Mouse (Mus musculus): ENCODE results near the gene Tmem256.

The Tmem256 gene

GRCm38 (mm10) chr11:69815155-69815554 lies 23.2 kb upstream of the Tmem256 start, which contains the start of gene Gm39566:
TSS of gene Gm39566 (minus strand) at chr11:69815298.
- no peak for DNase-seq (ENCODE audit: low read depth, low spot score)

- no peak for DNase-seq (ENCODE audit: low read depth, low spot score)
Measured at GRCm38 (mm10) chr11:69816520-69816919, 21.8 kb upstream of the Tmem256 start.

GRCm38 (mm10) chr11:69818365-69818764 lies 19.9 kb upstream of the Tmem256 start, which contains the start of gene Spem2:
TSS of gene Spem2 (minus strand) at chr11:69818465.
- DNase-seq (ENCODE audit: low read depth, low spot score), result no peak

GRCm38 (mm10) chr11:69818871-69819270 lies 19.4 kb upstream of the Tmem256 start:
- DNase-seq (ENCODE audit: low read depth, low spot score), result no peak

GRCm38 (mm10) chr11:69822080-69822479 lies 16.2 kb upstream of the Tmem256 start, which contains the start of gene Spem1:
TSS of gene Spem1 (minus strand) at chr11:69822180.
- DNase-seq (ENCODE audit: low read depth, low spot score), result no peak

GRCm38 (mm10) chr11:69823456-69823855 lies 14.9 kb upstream of the Tmem256 start:
- DNase-seq (ENCODE audit: low read depth, low spot score), result no peak

GRCm38 (mm10) chr11:69828832-69829231 lies 9.5 kb upstream of the Tmem256 start:
- no peak for DNase-seq (ENCODE audit: low read depth, low spot score)

GRCm38 (mm10) chr11:69833554-69833953 lies 4.8 kb upstream of the Tmem256 start:
- DNase-seq (ENCODE audit: low read depth, low spot score), result no peak

- no peak for DNase-seq (ENCODE audit: low read depth, low spot score)
Measured at GRCm38 (mm10) chr11:69834001-69834549, 4.2 kb upstream of the Tmem256 start.

GRCm38 (mm10) chr11:69835326-69835965 lies 2.9 kb upstream of the Tmem256 start:
- no peak for DNase-seq (ENCODE audit: low read depth, low spot score)

GRCm38 (mm10) chr11:69835966-69836335 lies 2.4 kb upstream of the Tmem256 start:
- no peak for DNase-seq (ENCODE audit: low read depth, low spot score)

GRCm38 (mm10) chr11:69836703-69837576 lies 1.4 kb upstream of the Tmem256 start:
- DNase-seq (ENCODE audit: low read depth, low spot score), result no peak

GRCm38 (mm10) chr11:69837604-69837951 lies 736 bp upstream of the Tmem256 start, which contains the start of gene Nlgn2:
TSS of gene Nlgn2 (minus strand) at chr11:69837784.
- DNase-seq (ENCODE audit: low read depth, low spot score), result no peak

GRCm38 (mm10) chr11:69838714-69839104 lies 395 bp downstream of the Tmem256 start:
- no peak for DNase-seq (ENCODE audit: low read depth, low spot score)

GRCm38 (mm10) chr11:69846198-69846680 lies 7.9 kb downstream of the Tmem256 start, which contains the start of gene Plscr3:
TSS of gene Plscr3 (plus strand) at chr11:69846376.
- peak; percentile 85 for DNase-seq (ENCODE audit: low read depth, low spot score)

GRCm38 (mm10) chr11:69846738-69847688 lies 8.7 kb downstream of the Tmem256 start:
- DNase-seq (ENCODE audit: low read depth, low spot score), result no peak

- DNase-seq (ENCODE audit: low read depth, low spot score), result no peak
Measured at GRCm38 (mm10) chr11:69848021-69848420, 9.7 kb downstream of the Tmem256 start.

GRCm38 (mm10) chr11:69849128-69849527 lies 10.8 kb downstream of the Tmem256 start:
- DNase-seq (ENCODE audit: low read depth, low spot score), result no peak

GRCm38 (mm10) chr11:69849884-69850283 lies 11.6 kb downstream of the Tmem256 start:
- DNase-seq (ENCODE audit: low read depth, low spot score), result no peak

GRCm38 (mm10) chr11:69850754-69851153 lies 12.4 kb downstream of the Tmem256 start:
- no peak for DNase-seq (ENCODE audit: low read depth, low spot score)

- DNase-seq (ENCODE audit: low read depth, low spot score), result no peak
Measured at GRCm38 (mm10) chr11:69853994-69854393, 15.7 kb downstream of the Tmem256 start.
